Mouse (Mus musculus) lung, postnatal 0 days (tissue): ENCODE measurements at regions not wholly inside any gene's neighbourhood (a gene's known extent, or its start where the extent isn't known, plus 50 kb on each side); places are given as distances from the start of the nearest gene placed in this dataset.

Experiments used
- CTCF ChIP-seq: IDR thresholded peaks from 2 replicates; pipeline ENCODE4 v1.5.1; 2016; ENCODE audit warnings: antibody characterized with exemption, mild to moderate bottlenecking
- EP300 ChIP-seq: IDR thresholded peaks from 2 replicates; pipeline ENCODE4 v1.6.1; 2016; ENCODE audit warnings: antibody characterized with exemption, mild to moderate bottlenecking, control low read depth

- no peak for TF ChIP-seq CTCF
- no peak for TF ChIP-seq EP300
These were observed 103.2 kb upstream of the St6galnac5 start for GRCm38 (mm10) chr3:153085096-153085788.
